17 mouse cellular contexts compared by ENCODE assay signal in genomic region chr19:46639053-46639452, GRCm38 (mm10). TPM values are rescaled to one million over a fixed set of nuclear protein-coding genes. Genes with fewer than 3 reads are reported as not detected.
DNase-seq lines count a peak whose midpoint lies in the region; ATAC-seq and TF ChIP-seq lines count a peak whose summit lies in the region.
"Had no signal": no experiment of that assay in that cellular context is flagged by ENCODE, and none has a peak within 500 bp of the region (broad histone marks: within the 10 kb centered on the region; RNA-seq: fewer than 3 reads in every experiment).

No protein-coding gene starts in this region.

- ATAC-seq in heart, embryonic 13.5 days (ENCODE audit: extremely low read depth, insufficient number of reproducible peaks, low FRiP score, low TSS enrichment): no peak
- ATAC-seq in lung, embryonic 15.5 days (ENCODE audit: borderline replicate concordance, extremely low read depth, low FRiP score, low TSS enrichment): no peak
- no peak for ATAC-seq in limb, embryonic 11.5 days (ENCODE audit: insufficient number of reproducible peaks, low FRiP score, low TSS enrichment, low read depth)
- ATAC-seq in liver, embryonic 13.5 days (ENCODE audit: low read depth): peak; percentile 63
- no peak for ATAC-seq in hindbrain, postnatal 0 days
- ATAC-seq: forebrain, embryonic 13.5 days; intestine, embryonic 16.5 days; midbrain, embryonic 16.5 days had no signal

- H3K36me3 ChIP-seq in heart, embryonic 13.5 days: peaks cover 38% of the 10 kb centered on the region
- peaks cover 11% of the 10 kb centered on the region; the same call in 1 of the 2 replicates for H3K36me3 ChIP-seq in lung, embryonic 15.5 days
- H3K36me3 ChIP-seq in limb, embryonic 11.5 days (ENCODE audit: control insufficient read depth, insufficient read depth, low read length): peaks cover 2% of the 10 kb centered on the region; the same call in 1 of the 2 replicates
- H3K36me3 ChIP-seq in liver, embryonic 13.5 days: peaks cover 30% of the 10 kb centered on the region
- H3K36me3 ChIP-seq in hindbrain, postnatal 0 days (ENCODE audit: insufficient read depth, low read length): no peaks in the 10 kb centered on the region

- DNase-seq in heart, adult 9 months (ENCODE audit: low spot score in 2 of 2): no peak
- DNase-seq in lung, adult 2 months: no peak
- DNase-seq in limb, embryonic 11.5 days (ENCODE audit: low spot score): no peak
- peak; percentile 15 for DNase-seq in liver, embryonic 13.5 days
- DNase-seq in hindbrain, postnatal 0 days (ENCODE audit: low spot score): no peak
- no peak for DNase-seq in embryo, embryonic 10.5 days (ENCODE audit: low spot score)
- DNase-seq: cerebellum, postnatal 14 days; right cerebral cortex, postnatal 25 days had no signal

- peak overlapping the region; percentile 1; the same call in 1 of the 2 replicates for H3K9ac ChIP-seq in heart, embryonic 13.5 days
- H3K9ac ChIP-seq in lung, embryonic 15.5 days: no peak overlapping the region
- H3K9ac ChIP-seq in limb, embryonic 11.5 days (ENCODE audit: low read length): no peak overlapping the region
- no peak overlapping the region for H3K9ac ChIP-seq in liver, embryonic 13.5 days
- H3K9ac ChIP-seq in hindbrain, postnatal 0 days (replicated peaks; ENCODE audit: low read length): no peak overlapping the region
- H3K9ac ChIP-seq: forebrain, embryonic 13.5 days had no signal

- peak overlapping the region; percentile 59 for H3K27ac ChIP-seq in heart, embryonic 13.5 days (replicated peaks)
- peak overlapping the region; percentile 20 for H3K27ac ChIP-seq in lung, embryonic 15.5 days
- H3K27ac ChIP-seq in limb, embryonic 11.5 days (replicated peaks; ENCODE audit: low read depth, low read length): peak overlapping the region; percentile 68
- peak overlapping the region; percentile 71 for H3K27ac ChIP-seq in liver, embryonic 13.5 days
- H3K27ac ChIP-seq in hindbrain, postnatal 0 days: no peak overlapping the region
- H3K27ac ChIP-seq: forebrain, embryonic 13.5 days had no signal

- TF ChIP-seq CTCF in lung, adult 2 months (IDR thresholded peaks at IDR 0.05; ENCODE audit: insufficient read depth, low read length): no peak
- no peak for TF ChIP-seq CTCF in hindbrain, postnatal 0 days (IDR thresholded peaks at IDR 0.05; ENCODE audit: low read depth)

- H3K4me2 ChIP-seq in heart, embryonic 13.5 days: no peak overlapping the region
- no peak overlapping the region for H3K4me2 ChIP-seq in lung, embryonic 15.5 days
- no peak overlapping the region for H3K4me2 ChIP-seq in limb, embryonic 11.5 days (ENCODE audit: low read depth, severe bottlenecking)
- H3K4me2 ChIP-seq in liver, embryonic 13.5 days: no peak overlapping the region
- H3K4me2 ChIP-seq in hindbrain, postnatal 0 days (ENCODE audit: low read depth, low read length): no peak overlapping the region
- H3K4me2 ChIP-seq: forebrain, embryonic 13.5 days had no signal

- no peak overlapping the region for H3K4me3 ChIP-seq in heart, embryonic 13.5 days
- no peak overlapping the region for H3K4me3 ChIP-seq in lung, embryonic 15.5 days
- H3K4me3 ChIP-seq in lung, adult 2 months (replicated peaks; ENCODE audit: extremely low read depth, low read depth, low read length): no peak overlapping the region
- no peak overlapping the region for H3K4me3 ChIP-seq in limb, embryonic 11.5 days (ENCODE audit: low read depth, low read length)
- no peak overlapping the region for H3K4me3 ChIP-seq in liver, embryonic 13.5 days (replicated peaks)
- H3K4me3 ChIP-seq in hindbrain, postnatal 0 days (ENCODE audit: low read length): no peak overlapping the region
- H3K4me3 ChIP-seq: forebrain, embryonic 13.5 days had no signal

- H3K9me3 ChIP-seq in heart, embryonic 13.5 days: no peaks in the 10 kb centered on the region
- H3K9me3 ChIP-seq in lung, embryonic 15.5 days: no peaks in the 10 kb centered on the region
- H3K9me3 ChIP-seq in limb, embryonic 11.5 days (ENCODE audit: control insufficient read depth, low read length): no peaks in the 10 kb centered on the region
- H3K9me3 ChIP-seq in liver, embryonic 13.5 days (replicated peaks): no peaks in the 10 kb centered on the region
- H3K9me3 ChIP-seq in hindbrain, postnatal 0 days (ENCODE audit: low read length): no peaks in the 10 kb centered on the region
- H3K9me3 ChIP-seq: forebrain, embryonic 13.5 days had no signal

- H3K4me1 ChIP-seq in heart, embryonic 13.5 days: peaks cover 93% of the 10 kb centered on the region
- peaks cover 65% of the 10 kb centered on the region for H3K4me1 ChIP-seq in lung, embryonic 15.5 days
- H3K4me1 ChIP-seq in lung, adult 2 months (ENCODE audit: control insufficient read depth, insufficient read depth, low read length): peaks cover 43% of the 10 kb centered on the region
- H3K4me1 ChIP-seq in limb, embryonic 11.5 days (ENCODE audit: control insufficient read depth, insufficient read depth, low read length): peaks cover 53% of the 10 kb centered on the region
- H3K4me1 ChIP-seq in liver, embryonic 13.5 days (replicated peaks): peaks cover 96% of the 10 kb centered on the region
- peaks cover 25% of the 10 kb centered on the region for H3K4me1 ChIP-seq in hindbrain, postnatal 0 days (ENCODE audit: insufficient read depth, low read length)

- H3K27me3 ChIP-seq in heart, embryonic 13.5 days (replicated peaks): no peaks in the 10 kb centered on the region
- H3K27me3 ChIP-seq in lung, embryonic 15.5 days: no peaks in the 10 kb centered on the region
- H3K27me3 ChIP-seq in limb, embryonic 11.5 days (ENCODE audit: control insufficient read depth, insufficient read depth, low read length): no peaks in the 10 kb centered on the region
- H3K27me3 ChIP-seq in liver, embryonic 13.5 days: no peaks in the 10 kb centered on the region
- H3K27me3 ChIP-seq in hindbrain, postnatal 0 days (ENCODE audit: insufficient read depth, low read length): no peaks in the 10 kb centered on the region
- H3K27me3 ChIP-seq: forebrain, embryonic 13.5 days had no signal

- TF ChIP-seq POLR2A in lung, adult 2 months (IDR thresholded peaks at IDR 0.05; ENCODE audit: borderline replicate concordance, extremely low read depth, low read depth, low read length): no peak

RNA-seq across cellular contexts. Expression of gene Cyp17a1, which starts 33.9 kb away (rescaled TPM):
- 1.1 and 1.6 TPM in 2 replicates for polyA plus RNA-seq in heart, embryonic 13.5 days (2015; fragmentation: Nextera tagmentation; extraction: Ambion mirVana)
- polyA plus RNA-seq in lung, embryonic 15.5 days (2015; fragmentation: Nextera tagmentation; extraction: Ambion mirVana): 0.10 TPM in 1 of 2 replicates, not detected in the other
- polyA plus RNA-seq in lung, adult 2 months (2012; rRNA removed): 0.06 TPM in 1 of 2 replicates, not detected in the other
- polyA plus RNA-seq in limb, embryonic 11.5 days (2014; fragmentation: Nextera tagmentation; extraction: Ambion mirVana): not detected in 2 replicates
- 0.07 TPM in 1 of 2 replicates, not detected in the other for polyA plus RNA-seq in liver, embryonic 13.5 days (2015; fragmentation: Nextera tagmentation; extraction: Ambion mirVana)
- total RNA-seq in hindbrain, postnatal 0 days (2014; rRNA removed): not detected in 2 replicates
- not detected in 2 replicates for polyA plus RNA-seq in hindbrain, postnatal 0 days (2015; fragmentation: Nextera tagmentation; extraction: Ambion mirVana)
- total RNA-seq: hematopoietic stem cell, adult 5-6 weeks; layer of hippocampus, adult 8-10 months; MEL had no signal
- polyA plus RNA-seq: forebrain, embryonic 13.5 days; midbrain, embryonic 16.5 days; neural tube, embryonic 11.5 days had no signal

RNA-seq across cellular contexts. Expression of gene Wbp1l, which starts 40.2 kb away (rescaled TPM):
- polyA plus RNA-seq in heart, embryonic 13.5 days (2015; fragmentation: Nextera tagmentation; extraction: Ambion mirVana): 41.6 and 42.0 TPM in 2 replicates
- polyA plus RNA-seq in lung, embryonic 15.5 days (2015; fragmentation: Nextera tagmentation; extraction: Ambion mirVana): 44.0 and 48.0 TPM in 2 replicates
- polyA plus RNA-seq in lung, adult 2 months (2012; rRNA removed): 47.3 and 54.3 TPM in 2 replicates
- 40.4 and 40.8 TPM in 2 replicates for polyA plus RNA-seq in limb, embryonic 11.5 days (2014; fragmentation: Nextera tagmentation; extraction: Ambion mirVana)
- 14.9 and 17.3 TPM in 2 replicates for polyA plus RNA-seq in liver, embryonic 13.5 days (2015; fragmentation: Nextera tagmentation; extraction: Ambion mirVana)
- total RNA-seq in hindbrain, postnatal 0 days (2014; rRNA removed): 52.3 and 56.9 TPM in 2 replicates
- 30.3 and 31.6 TPM in 2 replicates for polyA plus RNA-seq in hindbrain, postnatal 0 days (2015; fragmentation: Nextera tagmentation; extraction: Ambion mirVana)

RNA-seq across cellular contexts. Expression of gene Borcs7, which starts 50.7 kb away (rescaled TPM):
- 17.4 and 17.6 TPM in 2 replicates for polyA plus RNA-seq in heart, embryonic 13.5 days (2015; fragmentation: Nextera tagmentation; extraction: Ambion mirVana)
- polyA plus RNA-seq in lung, embryonic 15.5 days (2015; fragmentation: Nextera tagmentation; extraction: Ambion mirVana): 15.5 and 16.2 TPM in 2 replicates
- polyA plus RNA-seq in lung, adult 2 months (2012; rRNA removed): 2.4 and 5.0 TPM in 2 replicates
- polyA plus RNA-seq in limb, embryonic 11.5 days (2014; fragmentation: Nextera tagmentation; extraction: Ambion mirVana): 11.8 and 14.6 TPM in 2 replicates
- 6.6 and 7.1 TPM in 2 replicates for polyA plus RNA-seq in liver, embryonic 13.5 days (2015; fragmentation: Nextera tagmentation; extraction: Ambion mirVana)
- total RNA-seq in hindbrain, postnatal 0 days (2014; rRNA removed): 9.3 and 11.2 TPM in 2 replicates
- 37.1 and 38.9 TPM in 2 replicates for polyA plus RNA-seq in hindbrain, postnatal 0 days (2015; fragmentation: Nextera tagmentation; extraction: Ambion mirVana)
